Mouse (Mus musculus): Measurements from ENCODE around the gene Hoxd8.

Gene Hoxd8

DNA sequence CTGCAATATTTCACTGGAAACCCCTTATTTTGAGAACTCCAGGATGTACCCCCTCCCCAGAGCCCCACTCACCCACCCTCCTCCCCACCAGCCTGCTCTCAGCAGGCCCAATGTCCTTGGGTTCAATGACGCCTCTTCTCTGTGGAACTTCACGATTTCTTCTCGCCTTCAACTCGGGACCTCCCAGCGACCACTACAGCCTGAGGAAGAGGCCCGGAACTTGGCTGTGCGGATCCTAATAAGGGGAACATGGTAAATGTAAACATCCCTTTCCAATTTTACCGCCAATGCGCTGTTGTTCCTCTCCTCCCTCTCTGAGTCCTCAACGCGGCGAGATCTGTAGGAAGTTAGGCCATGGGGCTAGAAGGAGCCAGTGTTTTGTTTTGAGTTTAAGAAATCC is 20.3 kb upstream of the Hoxd8 start:
- DNase-seq (ENCODE audit: extremely low read depth, insufficient read length, low spot score), result no peak

DNA sequence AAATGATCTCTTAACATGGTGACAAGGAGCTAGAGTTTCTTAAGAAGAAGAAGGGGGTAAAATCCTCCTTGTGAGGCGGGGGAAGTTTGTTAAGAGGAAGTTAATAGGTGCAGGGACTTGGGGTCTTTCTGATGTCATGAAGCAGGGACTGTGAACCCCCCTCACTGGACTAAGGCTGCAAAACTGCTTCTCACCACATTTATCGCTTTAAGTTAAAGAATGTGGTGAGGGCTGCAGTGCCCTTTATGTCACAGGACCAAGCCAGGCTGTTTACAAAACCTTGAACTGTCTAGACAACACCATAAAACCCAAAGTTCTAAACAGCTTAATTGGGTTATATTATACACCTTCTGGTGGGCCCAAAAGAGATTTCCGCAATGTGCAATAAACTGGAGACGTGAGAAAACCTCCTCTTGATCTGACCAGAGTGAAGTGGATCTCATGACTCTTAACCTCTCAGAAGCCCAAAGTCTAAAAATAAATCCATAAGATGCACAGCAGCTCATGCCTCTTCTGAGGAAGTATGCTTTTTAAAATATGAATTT is 19.3 kb upstream of the Hoxd8 start:
- DNase-seq (ENCODE audit: extremely low read depth, insufficient read length, low spot score), result no peak

DNA sequence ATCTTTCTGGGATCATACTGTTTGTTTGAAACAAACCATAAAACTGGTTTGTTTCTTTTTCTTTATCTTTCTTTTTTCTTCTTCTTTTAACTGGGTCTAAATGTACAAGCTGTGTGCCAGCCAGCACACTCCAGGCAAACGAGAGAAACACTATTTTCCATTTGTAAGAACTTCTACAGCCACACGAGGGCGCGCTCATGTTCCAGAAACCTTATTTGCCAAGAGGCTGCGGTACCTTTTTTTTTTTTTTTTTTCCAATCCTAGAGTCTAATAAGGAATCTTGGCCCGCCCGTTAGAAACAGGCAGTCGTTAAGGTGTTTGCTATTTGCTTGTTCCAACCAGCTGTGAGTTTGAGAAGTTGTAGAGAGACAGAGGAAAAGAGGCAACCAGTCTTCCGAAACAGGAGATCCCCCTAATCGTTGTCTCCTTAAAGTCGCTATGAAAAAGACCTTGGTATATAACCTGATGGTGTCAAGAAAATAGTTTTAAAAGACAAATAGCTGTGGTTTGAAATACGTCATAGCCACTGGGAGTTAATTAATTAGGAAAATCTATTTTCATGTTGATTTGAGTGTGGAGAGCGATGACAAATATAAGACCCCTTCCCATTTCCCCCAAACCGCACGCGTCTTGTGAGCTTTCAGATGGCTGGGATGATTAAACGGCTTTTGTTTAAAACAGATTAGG is 18.0 kb upstream of the Hoxd8 start:
- no peak for DNase-seq (ENCODE audit: extremely low read depth, insufficient read length, low spot score)

DNA sequence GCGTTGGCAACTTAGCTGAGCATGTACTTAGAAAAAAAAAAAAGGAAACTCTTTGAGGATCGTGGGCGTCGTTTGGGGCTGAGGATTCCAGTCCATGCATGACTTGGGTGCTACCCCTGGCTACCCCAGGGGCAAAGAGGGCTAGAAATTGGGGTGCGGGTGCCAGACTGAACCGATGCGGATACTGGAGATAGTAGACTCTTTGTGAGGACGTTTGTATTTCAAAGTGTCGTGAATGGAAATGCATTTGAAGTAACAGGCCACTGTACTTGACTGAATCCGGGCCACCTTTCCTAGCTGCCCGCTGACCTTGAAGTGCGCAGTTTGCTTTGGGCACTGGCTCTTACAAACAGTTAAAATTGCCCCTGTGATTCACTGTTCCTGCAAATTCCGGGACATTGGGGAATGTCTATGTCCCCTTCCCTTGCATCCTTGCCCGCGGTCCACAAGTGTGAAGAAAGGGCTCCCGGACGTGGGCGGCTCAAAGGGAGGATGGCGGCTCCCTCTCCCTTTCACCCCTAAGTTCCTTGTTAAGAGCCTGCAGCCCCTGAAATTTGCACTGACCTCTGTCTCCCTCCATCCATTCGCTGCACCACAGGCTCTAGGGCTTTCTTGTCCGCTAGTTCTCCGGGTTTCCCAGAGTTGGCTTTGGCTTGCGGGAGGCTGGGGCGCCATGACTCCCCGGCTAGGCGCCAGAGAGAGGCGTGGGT is 17.3 kb upstream of the Hoxd8 start:
- no peak for DNase-seq (ENCODE audit: extremely low read depth, insufficient read length, low spot score)

DNA sequence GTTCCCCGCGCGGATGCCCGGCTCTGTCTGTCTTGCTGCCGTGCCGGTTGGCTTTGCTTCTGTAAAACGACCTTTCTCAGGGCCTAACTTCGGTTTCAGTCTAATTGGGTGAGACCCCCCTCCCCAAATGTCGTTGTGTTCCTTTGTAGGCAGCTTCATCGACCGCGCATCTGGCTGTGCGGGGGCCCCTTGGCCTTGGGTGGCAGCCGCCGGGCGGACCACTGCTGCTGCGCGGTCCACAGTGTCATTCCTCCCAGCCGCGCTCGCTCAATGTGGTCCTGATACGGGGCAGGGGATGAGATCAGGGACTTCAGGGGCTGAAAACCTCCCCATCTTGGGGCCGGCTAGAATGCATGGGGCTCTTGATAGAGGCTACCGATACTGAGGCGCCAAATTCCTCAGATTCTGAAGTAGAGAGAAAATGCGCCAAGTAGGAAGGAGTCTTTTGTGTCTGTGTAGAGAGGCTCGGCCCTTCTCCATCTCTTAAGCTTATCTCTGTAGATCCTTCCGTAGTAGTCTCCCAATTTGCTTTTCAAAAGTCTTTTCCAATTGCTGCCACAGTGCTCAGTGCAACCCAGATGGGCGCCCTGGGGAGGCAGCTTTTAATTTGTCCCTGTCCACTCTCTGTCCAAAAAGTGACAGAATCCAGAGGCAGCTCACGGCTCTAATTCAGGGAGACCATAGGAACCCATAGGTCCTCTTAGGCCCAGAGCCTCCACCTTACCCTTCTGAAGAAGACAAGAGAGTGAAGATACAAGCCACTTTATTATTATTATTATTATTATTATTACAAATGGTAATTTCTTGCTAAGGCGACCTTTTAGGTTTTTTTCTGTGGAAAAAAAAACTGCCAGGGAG is 16.5 kb upstream of the Hoxd8 start:
- no peak for DNase-seq (ENCODE audit: extremely low read depth, insufficient read length, low spot score)

DNA sequence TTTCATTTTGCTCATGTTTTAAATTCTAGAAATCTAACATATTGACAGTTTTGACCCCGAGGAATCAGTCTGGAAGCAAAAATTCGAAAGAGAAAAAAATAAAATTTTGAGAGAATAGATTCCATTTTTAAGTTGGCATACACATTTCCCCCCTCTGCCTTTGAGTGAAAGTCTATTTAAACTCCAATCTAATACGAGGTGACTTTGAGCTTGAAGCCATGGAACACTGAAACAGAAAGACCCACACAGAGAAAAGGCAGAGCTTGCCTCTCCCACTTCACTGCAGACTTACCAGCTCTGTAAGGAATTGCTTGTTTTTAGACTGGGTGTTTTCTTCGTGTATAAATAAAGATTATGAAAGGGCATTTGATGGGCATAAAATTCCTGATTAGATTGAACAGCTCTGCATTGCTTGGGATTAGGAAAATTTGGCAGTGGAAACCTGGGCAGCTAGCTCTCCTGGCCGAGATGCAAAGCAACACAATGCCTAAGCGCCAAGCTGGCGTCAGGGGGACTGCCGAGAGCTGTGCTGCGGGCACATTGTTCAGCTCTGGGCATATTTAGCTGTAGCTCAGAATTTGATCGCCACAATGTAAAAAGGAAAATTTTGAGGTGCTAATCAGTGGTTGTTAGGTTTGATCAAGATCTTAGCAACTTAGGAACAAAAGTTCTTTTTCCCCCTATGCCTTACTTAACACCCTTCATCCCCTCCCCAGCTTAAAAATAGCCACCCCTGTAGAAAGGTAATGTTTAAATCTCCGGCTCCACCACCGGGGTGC is 15.4 kb upstream of the Hoxd8 start:
- DNase-seq (ENCODE audit: extremely low read depth, insufficient read length, low spot score), result no peak

DNA sequence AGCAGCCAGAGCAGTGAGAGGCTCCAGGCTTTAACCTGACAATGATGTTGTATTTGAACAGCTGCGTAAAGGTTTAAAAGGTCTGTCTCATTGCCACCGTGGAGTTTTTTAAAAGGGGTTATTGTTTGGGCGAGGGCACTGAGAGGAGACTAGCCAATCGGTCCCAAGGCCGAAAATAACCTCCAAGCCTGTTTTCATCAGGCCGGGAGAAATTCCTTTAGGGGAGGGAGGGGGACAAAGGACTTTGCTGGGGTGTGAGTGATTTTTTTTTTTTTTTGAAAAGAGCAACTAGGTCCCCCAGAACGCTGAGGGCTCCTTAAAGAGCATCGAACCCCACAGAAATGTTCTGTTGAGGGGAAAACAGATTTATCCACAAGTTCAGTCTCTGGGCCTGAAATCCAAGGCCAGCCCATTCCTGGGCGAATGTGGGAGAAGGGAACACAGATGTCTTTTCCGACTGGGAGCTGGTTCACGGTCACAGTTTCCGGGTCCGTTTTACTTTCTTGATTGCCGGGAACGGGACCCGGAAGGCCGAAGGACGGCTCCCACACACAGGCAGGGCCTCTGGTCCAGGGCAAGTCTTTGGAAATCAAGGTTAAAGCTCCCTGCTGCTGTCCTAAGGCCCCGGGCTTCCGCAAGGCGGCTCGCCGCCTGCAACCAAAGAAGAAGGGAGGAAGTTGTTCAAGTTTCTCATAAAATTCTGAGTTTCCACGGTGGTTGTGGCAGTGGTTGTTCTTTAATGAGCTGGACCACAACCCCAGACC is 14.7 kb upstream of the Hoxd8 start:
- no peak for DNase-seq (ENCODE audit: extremely low read depth, insufficient read length, low spot score)

DNA sequence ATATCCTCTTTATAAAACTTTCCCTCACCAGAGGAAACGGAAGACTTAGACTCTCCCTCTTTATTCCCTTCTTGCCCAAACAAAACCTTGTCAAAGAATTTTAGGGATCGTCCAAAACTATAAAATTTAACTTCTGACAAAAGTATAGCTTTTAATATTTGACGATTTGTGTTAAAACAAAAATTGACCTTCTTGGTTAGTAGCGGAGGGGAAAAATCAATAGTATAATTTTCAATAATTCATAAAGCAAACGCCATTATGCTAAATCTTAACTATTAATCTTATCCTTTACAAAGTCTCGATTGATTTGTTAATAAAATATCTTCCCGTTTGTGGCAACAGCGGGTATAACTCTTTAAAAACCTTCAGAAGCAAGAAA is 14.1 kb upstream of the Hoxd8 start:
- no peak for DNase-seq (ENCODE audit: extremely low read depth, insufficient read length, low spot score)

DNA sequence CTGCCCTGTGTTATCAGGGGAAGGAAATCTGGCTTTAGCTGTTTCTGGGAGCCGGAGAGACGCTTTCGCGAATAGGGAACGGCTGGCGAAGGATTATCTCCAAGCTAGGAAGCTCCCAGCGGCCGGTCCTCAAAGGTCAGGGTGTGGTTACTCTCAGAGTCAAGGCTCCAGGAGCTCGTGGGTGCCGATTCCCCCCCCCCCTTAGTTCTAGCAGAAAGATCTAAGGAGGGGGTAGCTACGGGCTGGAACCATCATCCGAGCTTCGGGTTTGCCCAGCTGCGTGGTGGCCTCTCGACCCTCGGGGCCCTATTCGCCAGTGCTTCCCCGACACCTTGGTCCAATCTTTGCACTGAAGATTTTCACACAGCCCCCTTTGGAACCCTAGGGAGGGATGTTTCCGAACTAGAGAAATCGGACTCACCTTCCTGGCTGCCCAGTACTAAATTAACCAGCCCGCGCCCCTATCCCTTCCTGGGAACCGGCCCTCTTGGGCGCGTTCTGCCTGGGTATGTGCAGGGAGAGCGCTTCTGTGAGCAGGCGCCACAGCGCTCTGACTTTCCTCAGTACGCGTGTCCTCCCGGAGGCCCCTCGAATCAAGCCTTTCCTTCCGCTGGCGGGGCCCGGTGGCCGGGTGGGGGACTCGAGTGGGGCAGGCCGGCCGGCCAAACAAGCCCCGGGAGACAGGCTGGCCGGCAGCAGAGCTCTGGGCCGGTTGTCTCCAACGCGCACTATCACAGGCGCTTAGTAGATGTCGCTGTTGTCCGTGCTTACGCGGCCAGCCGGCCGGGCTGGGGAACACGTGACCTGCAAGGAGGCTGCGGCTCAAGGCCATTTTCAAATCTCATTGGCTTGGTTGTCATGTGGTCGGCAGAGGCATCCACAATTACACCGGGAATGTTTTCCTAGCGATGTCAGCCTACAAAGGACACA is 13.1 kb upstream of the Hoxd8 start, which contains the start of gene Hoxd10:
Hoxd10 (plus strand) TSS at position 903 of the 930 bp plus-strand sequence.
- no peak for DNase-seq (ENCODE audit: extremely low read depth, insufficient read length, low spot score)

DNA sequence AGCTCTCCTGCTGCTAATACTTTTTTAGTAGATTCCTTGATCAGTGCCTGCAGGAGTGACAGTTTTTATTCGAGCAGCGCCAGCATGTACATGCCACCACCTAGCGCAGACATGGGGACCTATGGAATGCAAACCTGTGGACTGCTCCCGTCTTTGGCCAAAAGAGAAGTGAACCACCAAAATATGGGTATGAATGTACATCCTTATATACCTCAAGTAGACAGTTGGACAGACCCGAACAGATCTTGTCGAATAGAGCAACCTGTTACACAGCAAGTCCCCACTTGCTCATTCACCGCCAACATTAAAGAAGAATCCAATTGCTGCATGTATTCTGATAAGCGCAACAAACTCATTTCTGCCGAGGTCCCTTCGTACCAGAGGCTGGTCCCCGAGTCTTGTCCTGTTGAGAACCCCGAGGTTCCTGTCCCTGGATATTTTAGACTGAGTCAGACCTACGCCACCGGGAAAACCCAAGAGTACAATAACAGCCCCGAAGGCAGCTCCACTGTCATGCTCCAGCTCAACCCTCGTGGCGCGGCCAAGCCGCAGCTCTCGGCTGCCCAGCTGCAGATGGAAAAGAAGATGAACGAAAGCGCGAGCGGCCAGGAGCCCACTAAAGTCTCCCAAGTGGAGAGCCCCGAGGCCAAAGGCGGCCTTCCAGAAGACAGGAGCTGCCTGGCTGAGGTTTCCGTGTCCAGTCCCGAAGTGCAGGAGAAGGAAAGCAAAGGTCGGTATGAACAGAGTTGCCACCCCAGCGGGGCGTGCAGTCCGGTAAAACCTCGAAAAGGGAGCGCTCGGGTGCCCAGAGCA is 12.2 kb upstream of the Hoxd8 start:
- DNase-seq (ENCODE audit: extremely low read depth, insufficient read length, low spot score), result no peak

DNA sequence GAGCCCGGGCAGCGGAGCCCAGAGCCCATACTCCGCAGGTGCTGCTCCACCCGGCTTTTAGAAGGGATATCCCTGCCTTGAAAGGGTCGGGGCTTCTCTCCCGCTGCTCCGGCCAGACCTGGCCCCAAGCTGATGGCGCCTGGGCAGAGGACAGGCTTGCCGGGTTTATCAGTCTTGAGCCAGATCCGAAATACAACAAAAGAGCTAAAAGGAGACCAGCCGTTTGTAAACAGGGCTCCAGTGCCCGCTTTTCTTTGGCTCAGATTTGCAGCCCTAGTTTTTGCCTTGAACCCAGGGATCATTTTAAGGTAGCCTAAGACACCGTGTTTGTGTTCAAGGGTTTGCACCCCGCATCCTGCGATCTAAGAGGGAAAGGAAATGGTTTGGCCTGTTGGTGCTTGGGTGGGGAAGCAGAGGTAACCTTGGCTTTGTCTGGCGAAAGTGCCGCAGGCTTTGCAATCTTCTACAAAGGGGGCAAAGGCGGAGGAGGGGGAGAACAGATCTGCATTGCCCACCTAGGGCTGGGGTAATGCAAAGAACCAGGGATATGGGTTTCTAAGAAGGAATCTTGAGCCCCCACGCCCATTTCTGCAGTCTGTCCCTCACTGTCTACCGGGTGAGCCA is 11.5 kb upstream of the Hoxd8 start:
- DNase-seq (ENCODE audit: extremely low read depth, insufficient read length, low spot score), result no peak

DNA sequence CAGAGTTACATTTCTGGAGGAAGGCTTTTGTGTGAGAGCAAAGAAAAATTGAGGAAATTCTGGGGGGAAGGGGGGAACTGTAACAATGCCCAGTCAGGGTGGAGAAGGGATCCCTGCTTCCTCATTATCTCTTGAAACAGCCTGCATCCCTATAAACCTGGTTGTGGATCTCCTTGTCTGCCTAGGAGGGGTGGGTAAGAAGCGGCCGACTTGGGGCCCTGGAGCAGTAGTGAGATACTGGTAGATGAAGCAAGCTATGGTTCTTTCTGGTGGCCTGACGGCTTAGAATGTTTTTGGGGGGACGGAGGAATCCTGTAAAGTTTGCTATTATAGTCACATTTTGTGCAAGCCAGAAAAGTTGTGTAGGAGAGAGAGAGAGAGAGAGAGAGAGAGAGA is 11.0 kb upstream of the Hoxd8 start:
- DNase-seq (ENCODE audit: extremely low read depth, insufficient read length, low spot score), result no peak

DNA sequence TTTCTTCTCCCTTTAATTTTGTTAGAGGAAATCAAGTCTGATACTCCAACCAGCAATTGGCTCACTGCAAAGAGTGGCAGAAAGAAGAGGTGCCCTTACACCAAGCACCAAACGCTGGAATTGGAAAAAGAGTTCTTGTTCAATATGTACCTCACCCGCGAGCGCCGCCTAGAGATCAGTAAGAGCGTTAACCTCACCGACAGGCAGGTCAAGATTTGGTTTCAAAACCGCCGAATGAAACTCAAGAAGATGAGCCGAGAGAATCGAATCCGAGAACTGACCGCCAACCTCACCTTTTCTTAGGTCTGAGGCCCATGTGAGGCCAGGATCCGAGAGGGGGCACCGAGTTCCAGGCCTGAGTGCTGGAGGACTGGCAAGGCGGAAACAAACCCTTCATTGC is 10.3 kb upstream of the Hoxd8 start:
- DNase-seq (ENCODE audit: extremely low read depth, insufficient read length, low spot score), result no peak

DNA sequence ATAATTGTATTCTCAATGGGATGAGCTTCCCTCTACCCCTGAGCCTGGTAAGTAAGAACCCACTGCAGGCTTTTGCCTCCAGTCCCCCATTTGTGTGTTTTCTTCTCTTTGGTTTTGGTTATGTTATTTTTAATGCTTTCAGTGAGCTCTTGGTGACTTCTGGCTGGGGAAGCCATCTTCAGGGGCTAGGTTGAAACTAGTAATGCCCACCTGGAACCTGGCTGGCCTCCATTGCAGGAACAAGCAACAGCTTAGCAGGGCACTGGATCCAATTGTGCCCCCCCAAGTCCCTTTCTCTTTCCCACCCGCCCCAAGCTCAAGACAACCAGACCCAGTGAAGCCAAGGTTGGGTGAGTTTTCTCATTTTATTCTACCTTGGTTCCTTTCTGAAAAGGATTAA is 9.0 kb upstream of the Hoxd8 start:
- DNase-seq (ENCODE audit: extremely low read depth, insufficient read length, low spot score), result no peak

DNA sequence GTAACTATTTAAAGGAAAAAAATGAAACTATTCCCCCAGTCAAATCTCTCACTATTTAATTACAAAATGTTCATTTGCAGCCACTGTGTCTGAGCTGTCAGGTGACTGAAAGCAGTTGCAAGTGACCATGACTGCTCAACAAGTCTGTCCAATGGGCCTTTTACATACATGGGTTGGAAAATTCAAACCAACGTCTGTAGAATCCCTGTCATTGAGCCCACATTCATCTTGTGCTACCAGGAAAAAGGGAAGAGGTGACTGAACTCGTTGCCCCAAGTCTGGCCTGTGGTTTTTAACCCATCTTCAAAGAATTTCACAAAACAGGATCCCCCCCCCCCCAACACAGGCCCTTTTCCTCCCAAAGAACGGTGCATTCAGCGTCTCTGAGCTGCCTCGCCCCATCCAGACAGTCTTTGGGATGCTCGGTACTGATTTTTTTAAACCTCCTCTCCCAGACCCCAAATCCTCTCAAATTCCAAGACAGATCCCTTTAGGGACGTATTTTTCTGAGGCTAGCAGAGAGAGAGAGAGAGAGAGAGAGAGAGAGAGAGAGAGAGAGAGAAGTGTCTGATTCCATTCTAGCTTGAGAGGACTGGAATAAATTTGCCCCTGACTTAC is 8.5 kb upstream of the Hoxd8 start:
- no peak for DNase-seq (ENCODE audit: extremely low read depth, insufficient read length, low spot score)

DNA sequence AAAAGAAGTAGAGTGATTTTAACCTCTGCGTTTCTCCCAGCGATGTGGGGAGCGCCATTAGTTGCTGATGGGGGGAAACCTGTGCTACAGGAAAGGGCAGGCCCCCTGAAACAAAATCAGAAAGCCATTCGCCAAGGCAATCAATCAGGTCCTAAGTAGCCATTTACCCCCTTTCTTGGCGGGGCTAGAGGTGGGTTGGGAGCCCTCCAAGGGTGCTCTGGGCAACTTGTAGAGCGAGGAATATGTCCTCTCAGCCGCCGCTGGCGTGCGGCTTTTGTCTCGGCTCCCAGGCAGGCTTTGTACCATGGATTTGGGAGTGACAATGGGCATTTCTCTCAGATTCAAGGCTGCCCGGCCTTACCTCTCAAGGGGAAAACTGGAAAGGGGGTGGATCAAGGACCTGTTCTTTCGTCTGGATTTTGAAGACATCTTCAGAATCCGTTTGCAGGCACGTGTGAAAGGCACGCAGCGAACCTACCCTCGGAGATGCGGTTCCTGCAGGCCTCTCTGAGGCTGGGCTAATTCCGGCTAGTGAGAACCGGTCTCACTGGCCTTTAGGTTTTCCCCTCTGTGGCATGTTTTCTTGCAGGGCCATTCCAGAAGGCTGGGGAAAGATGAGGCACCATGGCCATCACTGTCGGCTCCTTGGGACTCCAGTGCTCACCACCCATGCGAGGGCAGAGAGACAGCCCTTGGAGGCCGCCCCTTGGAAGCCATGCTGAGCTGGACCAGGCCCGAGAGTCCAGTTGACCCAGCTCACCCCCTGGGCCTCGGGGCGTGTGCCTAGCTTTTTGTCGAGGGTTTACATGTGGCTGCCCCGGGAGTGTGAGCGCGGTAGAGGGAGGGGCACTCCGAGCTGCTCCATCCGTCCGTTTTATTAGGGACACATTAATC is 7.7 kb upstream of the Hoxd8 start:
- no peak for DNase-seq (ENCODE audit: extremely low read depth, insufficient read length, low spot score)

All from 3134 (cell line).